Mouse (Mus musculus): Measurements from ENCODE around the gene Gpx3. TPM values are rescaled to one million over a fixed set of nuclear protein-coding genes. Genes with fewer than 3 reads are reported as not detected.

Gene Gpx3
- total RNA-seq, 2 experiments from 2014 or later = 5.1 to 9.6 TPM

Other genes starting within 250 kb of the Gpx3 start
- 100 to 1,000 TPM; 104 to 107 TPM for gene Cdc42se2, start 114.8 kb upstream of the Gpx3 start, total RNA-seq (2021)
- 10 to 100 TPM; 17.5 to 26.2 TPM for gene Lyrm7, start 41.5 kb upstream of the Gpx3 start, total RNA-seq (2021)
- gene Hint1, start 36.1 kb upstream of the Gpx3 start, total RNA-seq (2021) = 100 to 1,000 TPM; 364 to 423 TPM
- 10 to 100 TPM; 22.8 to 24.9 TPM for gene Tnip1, start 60.5 kb downstream of the Gpx3 start, total RNA-seq (2021)
- 10 to 100 TPM; 70.0 to 70.2 TPM for gene Anxa6, start 131.0 kb downstream of the Gpx3 start, total RNA-seq (2021)
- not detected for gene Ccdc69, start 175.7 kb downstream of the Gpx3 start, total RNA-seq (2021)
- 10 to 100 TPM; 31.0 to 32.2 TPM for gene Gm2a, start 195.7 kb downstream of the Gpx3 start, total RNA-seq (2021)
- gene Slc36a3, start 249.3 kb downstream of the Gpx3 start, total RNA-seq (2021) = not detected